12 mouse cellular contexts compared by ENCODE assay signal in the genomic region with DNA sequence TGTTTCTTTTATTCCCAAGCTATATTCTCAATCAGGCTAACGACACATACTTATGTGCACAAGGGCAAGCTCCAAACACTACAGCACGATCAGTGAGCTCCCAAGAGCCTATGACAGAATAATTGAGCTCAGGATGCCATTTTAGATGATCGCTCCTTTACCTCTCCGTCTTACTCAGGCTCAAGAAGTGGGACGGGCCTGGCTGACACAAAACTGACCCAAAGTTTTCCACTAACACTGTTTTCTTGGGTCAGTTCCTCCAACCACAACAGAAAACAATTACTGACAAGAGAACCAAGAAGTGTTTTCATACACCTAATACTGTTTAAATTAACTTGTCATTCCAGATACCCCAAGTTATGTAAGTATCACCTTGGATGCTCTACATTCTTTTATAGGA. TPM values are rescaled to one million over a fixed set of nuclear protein-coding genes. Genes with fewer than 3 reads are reported as not detected.
DNase-seq lines count a peak whose midpoint lies in the region; ATAC-seq lines count a peak whose summit lies in the region.
"Had no signal": no experiment of that assay in that cellular context is flagged by ENCODE, and none has a peak within 500 bp of the region (broad histone marks: within the 10 kb centered on the region; RNA-seq: fewer than 3 reads in every experiment).

No protein-coding gene starts in this region.

- H3K27me3 ChIP-seq in kidney, embryonic 16.5 days (ENCODE audit: insufficient read depth, low read length), result no peaks in the 10 kb centered on the region
- H3K27me3 ChIP-seq in embryonic facial prominence, embryonic 14.5 days (replicated peaks; ENCODE audit: control insufficient read depth, insufficient read depth, low read length), result no peaks in the 10 kb centered on the region
- H3K27me3 ChIP-seq in hindbrain, embryonic 15.5 days, result no peaks in the 10 kb centered on the region
- no peaks in the 10 kb centered on the region for H3K27me3 ChIP-seq in midbrain, embryonic 15.5 days (replicated peaks)
- H3K27me3 ChIP-seq: Patski had no signal

- H3K36me3 ChIP-seq in kidney, embryonic 16.5 days (ENCODE audit: insufficient read depth, low read length), result no peaks in the 10 kb centered on the region
- 0 out of 2 replicates have a peak, but pooled peaks cover 3% of the 10 kb centered on the region for H3K36me3 ChIP-seq in embryonic facial prominence, embryonic 14.5 days (ENCODE audit: control insufficient read depth, insufficient read depth, low read length)
- no peaks in the 10 kb centered on the region for H3K36me3 ChIP-seq in hindbrain, embryonic 15.5 days
- no peaks in the 10 kb centered on the region for H3K36me3 ChIP-seq in midbrain, embryonic 15.5 days (replicated peaks)

- peak overlapping the region; percentile 82 for H3K4me3 ChIP-seq in kidney, embryonic 16.5 days (ENCODE audit: low read length)
- no peak overlapping the region for H3K4me3 ChIP-seq in embryonic facial prominence, embryonic 14.5 days (ENCODE audit: low read depth, low read length)
- no peak overlapping the region for H3K4me3 ChIP-seq in hindbrain, embryonic 15.5 days
- peak overlapping the region; percentile 95; the same call in 1 of the 2 replicates for H3K4me3 ChIP-seq in midbrain, embryonic 15.5 days

- H3K4me1 ChIP-seq in kidney, embryonic 16.5 days (ENCODE audit: insufficient read depth, low read length), result peaks cover 22% of the 10 kb centered on the region
- peaks cover 18% of the 10 kb centered on the region for H3K4me1 ChIP-seq in embryonic facial prominence, embryonic 14.5 days (ENCODE audit: control insufficient read depth, insufficient read depth, low read length)
- peaks cover 34% of the 10 kb centered on the region for H3K4me1 ChIP-seq in hindbrain, embryonic 15.5 days (replicated peaks)
- peaks cover 34% of the 10 kb centered on the region for H3K4me1 ChIP-seq in midbrain, embryonic 15.5 days

- 81% methylated on average over 5 of the region's 5 CpGs for WGBS in kidney, embryonic 16.5 days
- WGBS in embryonic facial prominence, embryonic 14.5 days, result 87% methylated on average over 5 of the region's 5 CpGs
- WGBS in hindbrain, embryonic 15.5 days, result 83% methylated on average over 5 of the region's 5 CpGs
- 86% methylated on average over 5 of the region's 5 CpGs for WGBS in midbrain, embryonic 15.5 days

- H3K9me3 ChIP-seq in kidney, embryonic 16.5 days (ENCODE audit: low read length), result no peaks in the 10 kb centered on the region
- 0 out of 2 replicates have a peak, but pooled peaks cover 4% of the 10 kb centered on the region for H3K9me3 ChIP-seq in embryonic facial prominence, embryonic 14.5 days (ENCODE audit: control insufficient read depth, low read length)
- H3K9me3 ChIP-seq in hindbrain, embryonic 15.5 days, result no peaks in the 10 kb centered on the region
- H3K9me3 ChIP-seq in midbrain, embryonic 15.5 days, result no peaks in the 10 kb centered on the region

- no peak for ATAC-seq in kidney, embryonic 16.5 days (ENCODE audit: low FRiP score, low TSS enrichment)
- no peak for ATAC-seq in embryonic facial prominence, embryonic 14.5 days (ENCODE audit: low read depth)
- ATAC-seq in hindbrain, embryonic 15.5 days (ENCODE audit: low FRiP score, low read depth), result no peak
- ATAC-seq in midbrain, embryonic 15.5 days (replicated peaks), result no peak
- ATAC-seq in frontal cortex, adult (ENCODE audit: low TSS enrichment), result no peak
- ATAC-seq: Patski had no signal

- H3K27ac ChIP-seq in kidney, embryonic 16.5 days (ENCODE audit: low read length), result no peak overlapping the region
- no peak overlapping the region for H3K27ac ChIP-seq in embryonic facial prominence, embryonic 14.5 days (replicated peaks; ENCODE audit: low read depth, low read length)
- H3K27ac ChIP-seq in hindbrain, embryonic 15.5 days (replicated peaks), result no peak overlapping the region
- H3K27ac ChIP-seq in midbrain, embryonic 15.5 days, result no peak overlapping the region

- peak overlapping the region; percentile 82 for H3K4me2 ChIP-seq in kidney, embryonic 16.5 days (replicated peaks; ENCODE audit: low read depth, low read length)
- peak overlapping the region; percentile 64; the same call in 1 of the 2 replicates for H3K4me2 ChIP-seq in embryonic facial prominence, embryonic 14.5 days (ENCODE audit: low read depth, low read length)
- peak overlapping the region; percentile 73 for H3K4me2 ChIP-seq in hindbrain, embryonic 15.5 days
- peak overlapping the region; percentile 74; the same call in 1 of the 2 replicates for H3K4me2 ChIP-seq in midbrain, embryonic 15.5 days

- DNase-seq in kidney, postnatal 10 days, result no peak
- no peak for DNase-seq in embryonic facial prominence, embryonic 14.5 days (ENCODE audit: low spot score)
- no peak for DNase-seq in B cell, adult 2 months
- DNase-seq: kidney, postnatal 14 days; lung, postnatal 10 days; right cerebral cortex, postnatal 14 days; thymus, postnatal 4 days had no signal

- H3K9ac ChIP-seq in kidney, embryonic 16.5 days (replicated peaks; ENCODE audit: low read length), result no peak overlapping the region
- H3K9ac ChIP-seq in embryonic facial prominence, embryonic 14.5 days (ENCODE audit: low read depth, low read length), result no peak overlapping the region
- H3K9ac ChIP-seq in hindbrain, embryonic 15.5 days, result no peak overlapping the region
- no peak overlapping the region for H3K9ac ChIP-seq in midbrain, embryonic 15.5 days

RNA-seq across cellular contexts. Expression of a gene that starts 2.8 kb away (rescaled TPM):
- 24.8 and 31.4 TPM in 2 replicates for polyA plus RNA-seq in kidney, embryonic 16.5 days (2015; fragmentation: Nextera tagmentation; extraction: Ambion mirVana)
- 16.7 TPM in 2 replicates for polyA plus RNA-seq in embryonic facial prominence, embryonic 14.5 days (2014; fragmentation: Nextera tagmentation; extraction: Ambion mirVana)
- 32.0 and 33.4 TPM in 2 replicates for polyA plus RNA-seq in hindbrain, embryonic 15.5 days (2015; fragmentation: Nextera tagmentation; extraction: Ambion mirVana)
- polyA plus RNA-seq in midbrain, embryonic 15.5 days (2015; fragmentation: Nextera tagmentation; extraction: Ambion mirVana), result 31.0 and 33.7 TPM in 2 replicates

RNA-seq across cellular contexts. Expression of a gene that starts 37.0 kb away (rescaled TPM):
- polyA plus RNA-seq in kidney, embryonic 16.5 days (2015; fragmentation: Nextera tagmentation; extraction: Ambion mirVana), result 132 and 145 TPM in 2 replicates
- polyA plus RNA-seq in embryonic facial prominence, embryonic 14.5 days (2014; fragmentation: Nextera tagmentation; extraction: Ambion mirVana), result 240 and 246 TPM in 2 replicates
- polyA plus RNA-seq in hindbrain, embryonic 15.5 days (2015; fragmentation: Nextera tagmentation; extraction: Ambion mirVana), result 41.7 and 42.8 TPM in 2 replicates
- polyA plus RNA-seq in midbrain, embryonic 15.5 days (2015; fragmentation: Nextera tagmentation; extraction: Ambion mirVana), result 31.9 and 33.3 TPM in 2 replicates

Comparison
In these comparisons a context has a peak if more than half of its experiments do, and no peak if none do; other contexts are left out.
1. H3K4me3 ChIP-seq: peak in kidney, embryonic 16.5 days (single experiment) and midbrain, embryonic 15.5 days (single experiment); none in embryonic facial prominence, embryonic 14.5 days (single experiment) and hindbrain, embryonic 15.5 days (single experiment).
2. Peak in every context shown above with its lines, with median percentiles within 50 percentile points of each other: H3K4me2 ChIP-seq.